Mouse (Mus musculus) kidney, postnatal 4 days (tissue): ENCODE measurements around the gene Cd200.
A peak's percentile ranks its signal among the peaks of the same experiment; 100 is the strongest.
"Not testable (repeated sequence)": the region's sequence is repeated elsewhere in the genome, so short reads cannot be mapped to it uniquely, and the experiment has no call there.

Experiments used
- DNase-seq, 2 experiments: peaks; one replicate each; pipeline ENCODE4 v3.0.0; 2021; ENCODE audit warnings: mixed read lengths in 2 of 2

Cd200 gene

GRCm38 (mm10) chr16:45376812-45377211 is 32.0 kb downstream of the Cd200 start:
- no peak for DNase-seq

GRCm38 (mm10) chr16:45376294-45376693 is 32.6 kb downstream of the Cd200 start:
- no peak for DNase-seq

DNA sequence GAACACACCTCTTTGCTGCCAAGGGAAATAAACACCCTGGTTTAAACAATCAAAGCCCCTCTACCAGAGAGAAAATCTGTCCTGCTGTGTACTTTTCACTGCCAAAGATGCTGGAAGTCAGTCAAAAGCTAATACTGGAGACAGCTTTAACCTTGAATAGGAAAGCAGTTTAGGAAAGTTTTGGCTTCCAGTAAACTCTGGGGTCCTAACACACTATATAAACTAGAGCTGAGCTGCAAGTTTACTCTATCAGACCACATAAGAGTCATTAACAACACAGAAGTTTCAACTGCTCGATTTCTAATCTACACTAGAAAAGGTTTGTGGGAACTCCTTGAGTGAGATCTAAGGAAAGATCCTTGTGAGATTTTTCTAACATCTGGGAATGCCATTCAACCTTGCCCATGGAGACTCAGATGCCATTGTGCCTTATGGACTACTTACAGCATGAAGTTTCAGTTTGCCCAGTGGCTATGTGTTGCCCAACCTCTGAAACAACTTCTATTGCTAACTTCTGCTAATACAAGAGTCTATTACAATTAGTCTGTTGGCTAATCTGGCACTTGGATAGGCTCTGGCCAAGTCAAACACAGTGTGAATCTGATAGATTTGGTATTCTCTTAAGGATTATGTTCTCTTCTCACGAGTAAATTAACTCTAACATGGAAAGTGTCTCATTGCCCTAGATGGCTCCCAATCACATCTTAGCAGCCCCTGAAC is 33.2 kb downstream of the Cd200 start:
- DNase-seq = no peak

- no peak for DNase-seq
These were observed 34.8 kb downstream of the Cd200 start for GRCm38 (mm10) chr16:45374074-45374473.

GRCm38 (mm10) chr16:45371076-45371475 is 37.8 kb downstream of the Cd200 start:
- DNase-seq = no peak

- DNase-seq = no peak
These were observed 39.4 kb downstream of the Cd200 start for GRCm38 (mm10) chr16:45369285-45369965.

DNA sequence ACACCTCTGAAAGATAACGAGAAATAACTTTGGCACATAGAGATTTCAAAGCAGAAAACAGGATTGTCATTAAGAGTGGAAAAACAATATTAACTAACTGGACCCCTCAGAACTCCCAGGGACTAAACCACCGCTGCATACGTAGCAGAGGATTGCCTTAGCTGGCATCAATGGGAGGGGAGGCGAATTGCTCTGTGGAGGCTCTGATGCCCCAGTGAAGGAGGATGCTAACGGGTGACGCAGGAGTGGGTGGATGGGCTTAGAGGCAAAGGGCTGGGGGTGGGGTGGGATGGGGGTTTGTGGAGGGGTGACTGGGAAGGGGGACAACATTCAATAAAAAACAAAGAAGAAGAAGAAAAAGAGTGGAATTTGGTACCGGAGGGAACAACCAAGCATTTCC is 42.7 kb downstream of the Cd200 start:
- no peak for DNase-seq

DNA sequence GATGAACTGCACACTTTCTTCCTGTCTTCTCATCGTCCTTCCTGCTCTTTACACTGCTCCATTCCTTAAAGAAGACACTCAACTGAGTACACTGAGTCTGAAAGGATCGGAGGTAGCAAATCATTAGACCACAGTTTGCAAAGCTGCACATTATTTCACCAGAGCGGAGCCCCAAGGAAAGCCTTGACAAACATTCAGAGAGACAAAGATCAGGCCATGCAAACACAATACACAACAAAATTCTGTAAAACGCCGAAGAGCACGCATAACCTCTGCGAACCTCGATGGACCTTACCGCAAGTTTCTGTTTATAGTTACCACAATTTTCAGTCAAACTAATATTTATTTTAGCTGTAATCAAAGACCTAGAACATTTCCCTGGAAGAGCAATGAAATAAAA is 43.5 kb downstream of the Cd200 start:
- DNase-seq = no peak

DNA sequence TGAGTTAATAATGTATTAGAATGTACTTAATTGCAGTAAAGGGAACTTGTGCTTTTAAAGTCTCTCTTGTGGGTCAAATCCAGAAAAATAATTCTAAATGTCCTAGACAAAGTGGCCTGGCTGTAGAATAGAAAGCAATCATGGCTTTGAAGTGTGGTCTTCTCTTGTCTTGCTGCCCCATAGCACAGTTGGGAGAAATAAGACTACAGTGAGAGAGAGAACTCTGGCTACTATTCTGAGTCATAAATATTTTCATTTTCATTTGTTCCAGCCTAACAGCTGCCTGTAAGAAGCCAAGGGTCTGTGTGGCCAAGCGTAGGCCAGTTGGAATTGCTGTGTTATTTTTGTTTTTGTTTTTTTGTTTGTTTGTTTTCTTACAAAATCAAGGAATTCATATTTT is 44.2 kb downstream of the Cd200 start:
- DNase-seq = no peak

GRCm38 (mm10) chr16:45363480-45364045 is 45.3 kb downstream of the Cd200 start:
- no peak for DNase-seq

DNA sequence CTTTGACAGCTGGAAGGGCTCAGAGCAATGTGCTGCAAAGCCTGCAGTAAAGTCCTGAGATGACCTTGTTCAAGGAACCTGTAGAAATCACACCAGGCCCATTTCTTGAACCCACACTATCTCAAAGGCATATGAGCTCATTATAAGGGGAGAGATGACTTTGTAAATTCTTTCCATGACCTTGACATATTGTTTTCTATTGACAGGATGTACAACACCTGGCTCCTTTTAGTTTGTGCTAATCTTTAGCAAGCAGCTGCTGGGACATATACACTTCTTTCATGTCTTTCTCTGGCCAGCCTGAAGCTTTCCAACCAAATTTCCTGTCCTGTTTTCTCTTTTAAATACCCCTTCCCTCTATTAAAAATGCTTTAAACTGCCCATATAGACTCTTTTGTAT is 47.4 kb downstream of the Cd200 start:
- DNase-seq = no peak

GRCm38 (mm10) chr16:45358441-45358840 is 50.4 kb downstream of the Cd200 start:
- not testable (repeated sequence) for DNase-seq

GRCm38 (mm10) chr16:45357134-45357533 is 51.7 kb downstream of the Cd200 start:
- no peak for DNase-seq

- no peak for DNase-seq
These were observed 56.0 kb downstream of the Cd200 start for GRCm38 (mm10) chr16:45352875-45353274.

DNA sequence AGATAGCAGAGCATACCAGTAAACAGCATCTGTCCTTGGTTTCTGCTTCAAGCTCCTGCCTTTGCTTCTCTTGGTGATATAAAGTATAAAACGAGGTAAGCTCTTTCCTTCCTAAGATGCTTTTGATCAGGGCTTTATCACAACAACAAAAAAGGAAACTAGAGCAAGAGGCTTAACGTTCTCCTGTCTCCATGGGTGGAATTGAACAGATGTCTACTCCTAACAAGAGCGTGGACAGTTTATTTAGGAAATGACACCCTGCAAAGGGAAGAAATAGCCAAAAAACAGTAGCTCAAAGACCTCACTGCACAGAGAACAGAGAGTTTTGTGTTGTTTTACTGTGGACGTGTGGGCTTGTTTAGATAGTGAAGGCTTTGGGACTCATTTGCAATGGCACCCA is 58.1 kb downstream of the Cd200 start:
- DNase-seq = no peak

GRCm38 (mm10) chr16:45349523-45350298 is 59.1 kb downstream of the Cd200 start:
- DNase-seq = peak in 1 of 2 experiments; percentile 26

GRCm38 (mm10) chr16:45348238-45348637 is 60.6 kb downstream of the Cd200 start:
- not testable (repeated sequence) for DNase-seq

GRCm38 (mm10) chr16:45346930-45347387 is 61.9 kb downstream of the Cd200 start:
- DNase-seq = no peak

GRCm38 (mm10) chr16:45346367-45346766 is 62.5 kb downstream of the Cd200 start:
- DNase-seq = no peak

DNA sequence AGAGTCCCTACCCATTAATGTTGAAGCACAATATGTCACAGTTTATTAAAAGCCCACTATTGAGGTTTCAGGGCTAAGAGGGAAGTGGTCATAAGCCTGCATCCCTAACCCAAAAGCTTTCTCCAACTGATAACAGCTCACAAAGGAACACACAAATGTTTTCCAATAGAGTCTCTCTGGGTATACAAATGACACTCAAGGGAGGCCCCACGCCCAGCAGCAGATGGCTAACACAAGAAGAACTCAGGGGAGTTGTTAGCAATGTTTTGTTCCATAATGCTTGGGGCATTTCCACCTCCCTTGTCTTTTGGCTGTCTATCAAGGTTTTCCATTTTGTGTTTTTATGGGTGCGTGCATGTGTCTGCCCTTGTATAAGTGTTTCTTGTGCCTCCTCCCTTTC is 64.0 kb downstream of the Cd200 start:
- DNase-seq = no peak

- DNase-seq = no peak
These were observed 72.4 kb downstream of the Cd200 start for GRCm38 (mm10) chr16:45336478-45336877.

- no peak for DNase-seq
These were observed 74.0 kb downstream of the Cd200 start for GRCm38 (mm10) chr16:45334891-45335290.

DNA sequence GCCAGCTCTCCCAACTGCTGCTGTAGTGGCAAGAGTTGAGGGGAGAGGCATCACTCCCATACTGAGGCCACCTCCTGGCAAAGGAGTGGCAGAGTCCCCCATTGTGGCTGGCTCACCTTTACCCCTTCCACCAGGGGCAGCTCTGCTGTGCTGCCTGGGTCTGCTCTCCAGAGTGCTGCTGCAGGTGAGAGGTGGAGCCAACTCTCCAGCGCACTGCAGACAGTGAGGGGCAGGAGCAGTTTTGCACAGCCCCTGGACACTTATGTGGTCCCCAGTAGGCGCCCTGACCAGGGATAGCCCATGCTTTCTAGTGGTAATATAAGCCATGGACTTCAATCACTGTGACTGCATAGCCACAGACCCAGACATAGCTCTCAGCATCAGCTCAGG is 74.5 kb downstream of the Cd200 start:
- DNase-seq = no peak
